Mouse (Mus musculus) left cerebral cortex, postnatal 25 days (tissue): ENCODE data around the gene 2310022A10Rik. TPM values are rescaled to one million over a fixed set of nuclear protein-coding genes. Genes with fewer than 3 reads are reported as not detected.
A peak's percentile ranks its signal among the peaks of the same experiment; 100 is the strongest.

ENCODE experiments used
- DNase-seq, 2 experiments: peaks; one replicate each; pipeline ENCODE4 v3.0.0; 2022; ENCODE audit warnings: low spot score in 2 of 2, mixed read lengths in 1 of 2
- intact Hi-C: fragments of 180-260 bp; cut with DNase I; formaldehyde crosslinking; loops from one replicate; pipeline ENCODE4 v1.15.1; 2025
- total RNA-seq, 2 experiments: library from RNA; stranded (reverse); gene quantifications; 2 replicates each; pipeline ENCODE4 v1.2.3; 2021

The 2310022A10Rik gene
- total RNA-seq = 10 to 100 TPM; 26.4 to 27.8 TPM

GRCm38 (mm10) chr7:27552931-27553513 is at the start of gene 2310022A10Rik, which contains the start of gene Pld3:
TSS of gene 2310022A10Rik (plus strand) at chr7:27553233.
TSS of gene Pld3 (minus strand) at chr7:27553218.
- intact Hi-C loops = no loop called here
- peak; percentile 97 to 99 for DNase-seq

DNA sequence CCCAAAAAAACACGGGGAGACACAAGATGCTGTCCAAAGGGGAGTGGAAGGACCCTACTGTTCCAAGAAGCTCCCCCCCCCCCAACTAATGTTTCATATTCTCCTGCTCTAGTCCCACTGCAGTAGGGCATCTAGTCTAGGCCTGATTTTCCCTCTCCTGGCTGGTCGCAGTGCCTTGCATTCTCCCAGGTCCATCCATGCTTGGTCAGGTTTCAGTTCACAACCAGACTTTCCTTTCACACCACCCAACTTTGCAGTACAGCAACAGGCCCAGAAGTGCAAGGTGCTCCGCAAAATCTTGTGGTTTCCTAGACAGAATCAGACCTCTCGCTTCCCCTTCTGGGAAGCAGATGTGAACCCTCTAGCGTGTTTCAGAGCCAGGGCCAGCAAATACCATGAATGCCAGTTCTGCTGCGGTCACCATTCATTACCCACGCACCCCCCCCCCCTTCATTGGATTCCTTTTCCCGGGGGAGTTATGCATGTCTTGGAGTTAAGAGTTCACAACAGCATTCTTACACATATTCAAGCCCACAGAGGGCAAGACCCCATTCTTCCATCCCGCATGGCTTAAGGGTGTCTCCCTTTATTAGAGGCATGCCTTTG is 46.2 kb upstream of the 2310022A10Rik start:
- intact Hi-C loops = loop anchor here (5.0 kb wide), 1 partner anchor 170 kb away; the partner anchor contains the start of gene Ltbp4
- no peak for DNase-seq

GRCm38 (mm10) chr7:27507711-27508647 is 45.1 kb upstream of the 2310022A10Rik start:
- DNase-seq = peak; percentile 85 to 95
- intact Hi-C loops = loop anchor here (5.0 kb wide), 1 partner anchor 171 kb away; the partner anchor contains the start of gene Ltbp4

- peak in 1 of 2 experiments; percentile 62 for DNase-seq
These were observed 44.4 kb upstream of the 2310022A10Rik start for GRCm38 (mm10) chr7:27508648-27509005.

GRCm38 (mm10) chr7:27510809-27511208 is 42.2 kb upstream of the 2310022A10Rik start:
- no peak for DNase-seq
- intact Hi-C loops = no loop called here

More at GRCm38 (mm10) chr7:27508648-27509005, 44.4 kb upstream of the 2310022A10Rik start:
- intact Hi-C loops = loop anchor here (5.0 kb wide), 1 partner anchor 171 kb away; the partner anchor contains the start of gene Ltbp4

GRCm38 (mm10) chr7:27514961-27515360 is 38.1 kb upstream of the 2310022A10Rik start:
- intact Hi-C loops = no loop called here
- DNase-seq = no peak

- intact Hi-C loops = no loop called here
These were observed 34.7 kb upstream of the 2310022A10Rik start for GRCm38 (mm10) chr7:27518314-27518713.

GRCm38 (mm10) chr7:27520104-27520503 is 32.9 kb upstream of the 2310022A10Rik start:
- DNase-seq = no peak
- intact Hi-C loops = no loop called here

More at GRCm38 (mm10) chr7:27518314-27518713, 34.7 kb upstream of the 2310022A10Rik start:
- DNase-seq = no peak

- intact Hi-C loops = no loop called here
These were observed 32.4 kb upstream of the 2310022A10Rik start for GRCm38 (mm10) chr7:27520599-27520998.

DNA sequence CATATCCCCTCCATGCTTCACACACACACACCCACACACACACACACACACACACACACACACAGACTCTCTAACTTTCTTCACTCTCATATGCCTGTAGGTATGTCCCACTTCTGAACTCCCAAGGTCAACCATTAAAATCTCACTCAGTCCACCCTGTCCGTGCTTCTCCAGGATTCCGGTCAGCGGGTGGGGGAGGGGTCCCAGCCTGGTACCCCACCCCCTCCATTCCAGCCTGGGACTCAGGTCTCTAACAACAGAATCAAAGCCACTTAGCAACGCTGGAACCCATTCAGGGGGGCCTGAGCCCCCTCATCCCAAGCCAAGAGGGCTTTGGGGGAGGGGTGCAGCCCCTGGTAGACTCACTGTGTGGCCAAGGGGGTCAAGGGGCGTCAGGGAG is 30.1 kb upstream of the 2310022A10Rik start, which contains the start of gene Hipk4:
Hipk4 (plus strand) TSS at position 301 of the 400 bp plus-strand sequence.
- intact Hi-C loops = no loop called here

More at GRCm38 (mm10) chr7:27520599-27520998, 32.4 kb upstream of the 2310022A10Rik start:
- DNase-seq = no peak

GRCm38 (mm10) chr7:27523805-27524204 is 29.2 kb upstream of the 2310022A10Rik start:
- DNase-seq = no peak

More for the DNA sequence above, 30.1 kb upstream of the 2310022A10Rik start, which contains the start of gene Hipk4:
- no peak for DNase-seq

DNA sequence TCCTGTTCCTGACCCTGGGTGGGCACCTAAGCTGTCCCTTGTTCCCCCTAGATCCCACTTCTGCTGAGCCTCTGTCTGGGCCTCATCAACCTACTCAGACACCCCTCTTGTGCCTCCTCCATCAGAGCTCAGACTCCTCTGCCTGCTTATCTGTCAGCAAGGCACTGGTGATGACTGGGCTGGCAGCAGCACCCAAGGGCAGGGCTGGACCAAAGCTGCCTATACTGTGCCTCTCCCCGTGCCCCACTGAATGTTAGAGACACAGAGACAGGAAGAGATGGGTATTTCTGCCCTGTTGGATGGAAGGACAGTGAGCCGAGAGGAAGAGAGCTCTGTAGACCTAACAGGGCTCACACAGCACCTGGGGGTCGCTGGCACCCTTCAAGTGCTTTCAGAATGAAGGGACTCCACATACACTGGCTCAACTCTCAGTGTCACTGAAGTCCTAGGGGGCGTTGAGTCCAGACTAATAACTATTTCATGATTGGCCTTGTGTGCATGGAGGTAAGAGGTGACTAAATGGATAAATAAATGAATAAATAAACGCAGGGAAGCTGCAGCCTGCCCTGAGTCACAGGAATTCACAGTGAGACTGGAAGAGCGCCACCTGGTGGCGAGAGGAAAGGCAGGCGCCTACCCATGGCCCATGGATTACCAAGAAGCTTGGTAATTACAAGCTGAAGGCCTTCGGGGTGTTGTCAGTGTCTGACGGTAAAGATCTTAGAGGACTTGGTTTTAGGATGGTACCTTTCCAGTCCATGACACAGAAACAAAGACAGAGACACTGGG is 26.8 kb upstream of the 2310022A10Rik start:
- intact Hi-C loops = loop anchor here (5.0 kb wide), 1 partner anchor 189 kb away; the partner anchor contains the start of gene Ltbp4
- peak; percentile 80 to 85 for DNase-seq

More at GRCm38 (mm10) chr7:27523805-27524204, 29.2 kb upstream of the 2310022A10Rik start:
- intact Hi-C loops = no loop called here

- DNase-seq = no peak
- intact Hi-C loops = loop anchor here (5.0 kb wide), 1 partner anchor 192 kb away; the partner anchor contains the start of gene Ltbp4
These were observed 24.0 kb upstream of the 2310022A10Rik start for GRCm38 (mm10) chr7:27529070-27529469.

DNA sequence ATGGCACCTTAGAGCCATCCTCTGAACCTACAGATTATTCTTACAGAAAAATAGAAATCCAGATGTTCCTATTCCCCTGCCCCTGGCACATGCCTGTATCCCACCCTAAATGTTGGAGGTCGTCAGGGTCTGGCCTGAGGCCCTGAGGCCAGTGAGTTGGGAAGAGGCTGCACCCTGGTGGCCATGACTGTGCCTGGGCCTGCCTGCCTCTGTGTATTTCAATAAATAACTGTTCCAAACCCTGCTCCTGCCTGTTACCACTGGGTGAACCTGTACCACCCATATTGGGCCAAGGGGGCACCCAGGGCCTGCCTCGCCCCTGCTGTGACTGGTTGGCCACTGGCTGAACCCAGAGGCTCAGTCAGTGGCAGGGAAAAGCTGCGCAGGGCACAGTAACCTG is 22.1 kb upstream of the 2310022A10Rik start:
- intact Hi-C loops = no loop called here
- no peak for DNase-seq

GRCm38 (mm10) chr7:27531707-27532106 is 21.3 kb upstream of the 2310022A10Rik start:
- intact Hi-C loops = no loop called here
- no peak for DNase-seq

- intact Hi-C loops = no loop called here
- no peak for DNase-seq
These were observed 20.5 kb upstream of the 2310022A10Rik start for GRCm38 (mm10) chr7:27532480-27533050.

DNA sequence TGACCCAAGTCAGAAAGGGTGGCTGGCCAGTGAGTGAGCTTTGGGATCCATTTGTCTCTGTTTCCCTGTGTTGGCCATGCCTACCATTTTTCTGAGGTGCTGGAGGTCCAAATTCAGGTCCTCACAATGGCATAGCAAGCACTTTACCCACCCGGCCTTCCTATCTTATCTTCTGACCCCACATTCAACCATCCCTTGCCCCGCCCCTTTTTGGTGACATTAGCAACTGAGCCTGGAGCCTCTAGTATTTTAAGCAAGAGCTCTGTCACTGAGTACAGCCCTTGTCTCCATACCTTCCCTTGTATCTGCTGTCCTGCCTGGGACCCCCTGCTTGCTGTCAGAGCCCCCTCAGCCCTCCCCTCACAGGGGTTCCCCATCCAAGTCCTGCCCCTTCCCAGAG is 17.6 kb upstream of the 2310022A10Rik start:
- no peak for DNase-seq

DNA sequence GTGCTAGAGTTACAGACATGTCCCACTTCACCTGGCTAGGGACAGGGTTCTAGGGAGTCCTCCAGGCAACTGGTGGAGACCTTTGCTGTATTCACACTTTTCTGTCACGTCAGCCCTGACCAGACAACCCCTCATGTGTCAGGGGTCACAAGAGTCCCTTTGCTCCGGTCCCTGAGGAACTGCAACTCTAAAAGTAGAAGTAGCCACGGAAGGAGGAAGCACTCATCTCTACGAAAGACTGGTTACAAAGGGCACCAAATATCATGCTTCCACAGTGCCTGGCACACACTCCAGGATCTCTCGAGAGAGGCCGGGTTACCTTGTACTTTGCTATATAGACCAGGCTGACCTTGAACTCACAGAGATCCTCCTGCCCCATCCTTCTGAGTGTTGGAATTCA is 16.4 kb upstream of the 2310022A10Rik start:
- intact Hi-C loops = no loop called here
- DNase-seq = no peak

More for the DNA sequence above, 17.6 kb upstream of the 2310022A10Rik start:
- intact Hi-C loops = no loop called here
